Mouse (Mus musculus) heart, adult 2 months (tissue): ENCODE results near the gene Ncstn. TPM values are rescaled to one million over a fixed set of nuclear protein-coding genes. Genes with fewer than 3 reads are reported as not detected.

Source experiments
- DNase-seq, 2 experiments: peaks; one replicate each; pipeline ENCODE4 v3.0.0; 2021
- H3K27ac ChIP-seq: fragments of 200-600 bp; 2 replicates; pipeline ENCODE4 v1.8.1; 2022
- H3K27me3 ChIP-seq: fragments of 200-500 bp; 2 replicates; pipeline ENCODE4 v1.6.1; 2012; ENCODE audit warnings: mild to moderate bottlenecking, low read length, inconsistent platforms, mixed read lengths; ENCODE audit not compliant: control insufficient read depth, insufficient read depth
- H3K36me3 ChIP-seq: fragments of 200-500 bp; 2 replicates; pipeline ENCODE4 v1.6.1; 2012; ENCODE audit warnings: low read length, inconsistent platforms; ENCODE audit not compliant: control insufficient read depth, insufficient read depth
- H3K4me1 ChIP-seq: fragments of 200-500 bp; 2 replicates; pipeline ENCODE4 v1.6.1; 2011; ENCODE audit warnings: low read length; ENCODE audit not compliant: control insufficient read depth, insufficient read depth
- H3K4me3 ChIP-seq: fragments of 200-600 bp; 2 replicates; pipeline ENCODE4 v1.8.1; 2022
- H3K79me2 ChIP-seq: fragments of 200-500 bp; replicated peaks from 2 replicates; pipeline ENCODE4 v1.6.1; 2012; ENCODE audit warnings: mild to moderate bottlenecking, inconsistent platforms, low read length, moderate library complexity, mixed read lengths; ENCODE audit not compliant: control insufficient read depth, insufficient read depth
- H3K9ac ChIP-seq: fragments of 200-500 bp; 2 replicates; pipeline ENCODE4 v1.6.1; 2012; ENCODE audit warnings: low read depth, mild to moderate bottlenecking, control low read depth, inconsistent platforms, low read length, mixed read lengths
- CTCF ChIP-seq: fragments of 200-600 bp; IDR thresholded peaks from 2 replicates; pipeline ENCODE4 v1.8.1; 2022; ENCODE audit warnings: antibody characterized with exemption, mild to moderate bottlenecking, moderate library complexity
- EP300 ChIP-seq: fragments of 200-500 bp; IDR thresholded peaks from 2 replicates; pipeline ENCODE4 v1.6.1; 2011; ENCODE audit warnings: low read depth, low read length, control low read depth; ENCODE audit not compliant: insufficient read depth
- POLR2A ChIP-seq: fragments of 200-500 bp; IDR thresholded peaks from 2 replicates; pipeline ENCODE4 v1.6.1; 2011; ENCODE audit warnings: mild to moderate bottlenecking, low read depth, low read length, control low read depth; ENCODE audit not compliant: insufficient read depth
- WGBS: fragments of 180-500 bp; shearing (Covaris S2); methylation state at CpG from one replicate; pipeline ENCODE4 v1.1.7; 2018; 5-methylcytosine and 5-hydroxymethylcytosine counted together
- intact Hi-C: fragments of 180-260 bp; cut with DNase I; formaldehyde crosslinking; loops from one replicate; pipeline ENCODE4 v1.15.1; 2025
- polyA plus RNA-seq: library from polyadenylated mRNA; depleted of rRNA; stranded (reverse); fragments of >200 nt; gene quantifications from 2 replicates; pipeline ENCODE4 v1.2.3, GENCODE M21; 2012; rRNA removed
- total RNA-seq, 2 experiments: library from RNA; stranded (reverse); gene quantifications; 2 replicates each; pipeline ENCODE4 v1.2.3; 2021

Ncstn gene
- total and polyA plus RNA-seq, 3 experiments, result 41.5 to 63.3 (median 43.2) TPM

GRCm38 (mm10) chr1:172016031-172016430 is 66.6 kb downstream of the Ncstn start:
- intact Hi-C loops, result no loop called here
- no peak for DNase-seq
- 42% methylated on average over 8 of the region's 8 CpGs for WGBS
- Histone ChIP-seq H3K27me3 (no peaks in the 10 kb centered on the region), H3K79me2 (no peaks in the 10 kb centered on the region), H3K4me1 (peaks cover 3% of the 10 kb centered on the region), H3K9ac (no peak overlapping the region), H3K4me3 (no peak overlapping the region), H3K36me3 (no peaks in the 10 kb centered on the region), H3K27ac (no peak overlapping the region)
- no peak for TF ChIP-seq CTCF
- TF ChIP-seq EP300, result no peak
- TF ChIP-seq POLR2A, result no peak

Other genes with a start within 250 kb of the Ncstn start
- gene Cd84, start 243.1 kb downstream of the Ncstn start, total RNA-seq, result 1 to 10 TPM; 2.6 to 4.6 TPM
- 1.6 and 2.2 TPM in 2 replicates for gene Cd84, start 243.1 kb downstream of the Ncstn start, polyA plus RNA-seq
- under 1 TPM in 1 of 2 experiments, not detected in 1; 0.09 TPM for gene Gm10521, start 187.1 kb downstream of the Ncstn start, total RNA-seq
- gene Gm10521, start 187.1 kb downstream of the Ncstn start, polyA plus RNA-seq, result 0.15 and 0.41 TPM in 2 replicates
- under 1 TPM; 0.14 to 0.81 TPM for gene Slamf6, start 165.3 kb downstream of the Ncstn start, total RNA-seq
- 0.41 and 0.53 TPM in 2 replicates for gene Slamf6, start 165.3 kb downstream of the Ncstn start, polyA plus RNA-seq
- gene Vangl2, start 54.4 kb downstream of the Ncstn start, total RNA-seq, result 1 to 10 TPM; 1.3 TPM
- gene Vangl2, start 54.4 kb downstream of the Ncstn start, polyA plus RNA-seq, result 1.3 and 1.9 TPM in 2 replicates
- not detected for gene Nhlh1, start 25.2 kb downstream of the Ncstn start, total RNA-seq
- gene Nhlh1, start 25.2 kb downstream of the Ncstn start, polyA plus RNA-seq, result not detected in 2 replicates
- gene Copa, start 266 bp downstream of the Ncstn start, total RNA-seq, result 100 to 1,000 TPM in 1 of 2 experiments, 10 to 100 TPM in 1; 98.5 to 111 TPM
- gene Copa, start 266 bp downstream of the Ncstn start, polyA plus RNA-seq, result 42.3 and 59.2 TPM in 2 replicates
- gene Pex19, start 44.0 kb upstream of the Ncstn start, total RNA-seq, result 100 to 1,000 TPM; 107 to 125 TPM
- gene Pex19, start 44.0 kb upstream of the Ncstn start, polyA plus RNA-seq, result 113 and 175 TPM in 2 replicates
- 100 to 1,000 TPM; 100 to 116 TPM for gene Dcaf8, start 65.3 kb upstream of the Ncstn start, total RNA-seq
- 62.7 and 93.8 TPM in 2 replicates for gene Dcaf8, start 65.3 kb upstream of the Ncstn start, polyA plus RNA-seq
- 10 to 100 TPM; 52.2 to 69.8 TPM for gene Pea15a, start 124.0 kb upstream of the Ncstn start, total RNA-seq
- 56.8 and 101 TPM in 2 replicates for gene Pea15a, start 124.0 kb upstream of the Ncstn start, polyA plus RNA-seq
- 1 to 10 TPM; 3.3 to 5.6 TPM for gene Casq1, start 137.1 kb upstream of the Ncstn start, total RNA-seq
- 51.7 and 53.8 TPM in 2 replicates for gene Casq1, start 137.1 kb upstream of the Ncstn start, polyA plus RNA-seq
- not detected for gene Atp1a4, start 175.6 kb upstream of the Ncstn start, total RNA-seq
- gene Atp1a4, start 175.6 kb upstream of the Ncstn start, polyA plus RNA-seq, result 0.10 and 0.35 TPM in 2 replicates
- gene Igsf8, start 178.8 kb upstream of the Ncstn start, total RNA-seq, result 10 to 100 TPM; 10.9 to 13.5 TPM
- 25.9 and 39.9 TPM in 2 replicates for gene Igsf8, start 178.8 kb upstream of the Ncstn start, polyA plus RNA-seq
- 100 to 1,000 TPM; 462 to 588 TPM for gene Atp1a2, start 215.3 kb upstream of the Ncstn start, total RNA-seq
- gene Atp1a2, start 215.3 kb upstream of the Ncstn start, polyA plus RNA-seq, result 319 and 349 TPM in 2 replicates
- not detected for gene Kcnj9, start 246.5 kb upstream of the Ncstn start, total RNA-seq
- gene Kcnj9, start 246.5 kb upstream of the Ncstn start, polyA plus RNA-seq, result 0.04 and 0.06 TPM in 2 replicates